Mouse (Mus musculus) spleen, postnatal 14 days (tissue): ENCODE data around the gene Nfam1.

ENCODE experiments used
- DNase-seq, 2 experiments: peaks; one replicate each; pipeline ENCODE4 v3.0.0; 2021 to 2022; ENCODE audit warnings: low spot score in 2 of 2

Nfam1 gene

GRCm38 (mm10) chr15:82995239-82995638 is 37.9 kb downstream of the Nfam1 start:
- DNase-seq: no peak

GRCm38 (mm10) chr15:82992911-82993310 is 40.2 kb downstream of the Nfam1 start:
- no peak for DNase-seq

- no peak for DNase-seq
Measured at GRCm38 (mm10) chr15:82992079-82992783, 40.9 kb downstream of the Nfam1 start.

GRCm38 (mm10) chr15:82989190-82989704 is 43.9 kb downstream of the Nfam1 start:
- DNase-seq: no peak

- DNase-seq: peak; percentile 84 to 89
Measured at GRCm38 (mm10) chr15:82987732-82988112, 45.4 kb downstream of the Nfam1 start, which contains the start of gene Tcf20. Tcf20 (minus strand) TSS chr15:82987872.

GRCm38 (mm10) chr15:82987014-82987731 is 45.9 kb downstream of the Nfam1 start:
- no peak for DNase-seq

- DNase-seq: no peak
Measured at GRCm38 (mm10) chr15:82984574-82984973, 48.5 kb downstream of the Nfam1 start.

- DNase-seq: no peak
Measured at GRCm38 (mm10) chr15:82984097-82984496, 49.0 kb downstream of the Nfam1 start.

- no peak for DNase-seq
Measured at GRCm38 (mm10) chr15:82983416-82984026, 49.6 kb downstream of the Nfam1 start.

- DNase-seq: no peak
Measured at GRCm38 (mm10) chr15:82982724-82983415, 50.2 kb downstream of the Nfam1 start.

- DNase-seq: no peak
Measured at GRCm38 (mm10) chr15:82981676-82982520, 51.2 kb downstream of the Nfam1 start.

GRCm38 (mm10) chr15:82979531-82979930 is 53.6 kb downstream of the Nfam1 start:
- no peak for DNase-seq

- no peak for DNase-seq
Measured at GRCm38 (mm10) chr15:82974471-82974870, 58.6 kb downstream of the Nfam1 start.

GRCm38 (mm10) chr15:82969206-82969721 is 63.8 kb downstream of the Nfam1 start:
- DNase-seq: no peak

GRCm38 (mm10) chr15:82968449-82968848 is 64.7 kb downstream of the Nfam1 start:
- peak in 1 of 2 experiments; percentile 14 for DNase-seq

GRCm38 (mm10) chr15:82967947-82968346 is 65.2 kb downstream of the Nfam1 start:
- DNase-seq: no peak

GRCm38 (mm10) chr15:82964266-82964825 is 68.8 kb downstream of the Nfam1 start:
- DNase-seq: no peak

GRCm38 (mm10) chr15:82963556-82964156 is 69.5 kb downstream of the Nfam1 start:
- no peak for DNase-seq

- no peak for DNase-seq
Measured at GRCm38 (mm10) chr15:82963090-82963489, 70.0 kb downstream of the Nfam1 start.

GRCm38 (mm10) chr15:82962536-82962935 is 70.6 kb downstream of the Nfam1 start:
- DNase-seq: no peak
